Mouse (Mus musculus): Measurements from ENCODE around the gene Usp9y. TPM values are rescaled to one million over a fixed set of nuclear protein-coding genes. Genes with fewer than 3 reads are reported as not detected.

The Usp9y gene
- total RNA-seq (2021), result not detected
- long read RNA-seq, experiment 1, result 0 reads
- long read RNA-seq, experiment 2, result 0 reads

- DNase-seq, result no peak
Observed at GRCm38 (mm10) chrY:1459682-1460081, at the start of gene Usp9y. Usp9y (minus strand) TSS chrY:1459782.

DNA sequence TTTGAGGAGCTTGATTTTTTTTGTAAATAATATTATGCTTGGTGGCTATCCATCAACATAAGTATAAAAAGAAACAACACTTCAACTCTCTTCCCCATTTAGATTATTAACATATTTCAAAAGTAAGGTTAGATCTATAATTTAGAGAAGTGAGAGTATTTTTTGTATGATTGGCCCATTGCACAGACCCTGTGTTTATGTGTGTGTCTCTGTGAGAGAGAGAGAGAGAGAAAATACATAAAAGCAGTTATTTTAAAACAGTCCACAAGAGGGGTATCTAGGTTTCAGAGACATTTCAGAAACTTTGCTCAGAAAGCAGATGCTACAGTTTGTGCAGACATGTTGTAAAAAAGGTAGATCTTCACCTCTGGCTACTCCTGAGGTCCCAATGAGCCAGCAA is 165.9 kb downstream of the Usp9y start:
- no peak for DNase-seq

DNA sequence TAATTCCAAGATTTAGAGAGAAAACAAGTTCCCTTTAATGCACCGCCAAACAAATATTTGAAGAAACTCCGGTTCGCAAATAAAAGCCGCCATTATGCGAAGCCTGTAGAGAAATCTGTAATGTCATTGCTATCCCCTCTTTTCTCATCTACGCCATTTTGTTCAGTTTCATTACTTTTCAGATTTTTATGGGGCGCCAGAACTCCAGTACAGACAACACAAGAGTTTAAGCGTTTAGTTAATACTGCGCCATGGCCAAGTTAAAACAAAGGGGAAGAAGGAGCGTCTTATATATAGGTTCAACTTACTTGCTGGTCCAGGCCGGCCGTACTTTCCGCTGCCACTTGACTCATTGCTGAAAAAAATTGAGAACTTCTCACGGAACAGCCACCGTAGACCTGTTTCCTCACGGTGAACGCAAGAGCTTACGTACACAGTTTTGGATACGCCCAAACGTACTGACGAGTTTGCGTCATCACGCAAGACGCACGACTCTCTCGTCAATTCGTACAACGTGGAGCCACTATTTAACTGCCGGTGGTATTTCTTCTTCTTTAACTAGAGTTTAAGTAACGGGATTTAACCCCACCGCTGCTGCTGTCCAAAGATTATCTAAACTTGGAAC is 173.3 kb downstream of the Usp9y start, which contains the start of gene Ddx3y:
Gene Ddx3y (minus strand): TSS at position 459 of the 625 bp plus-strand sequence.
- peak; percentile 45 for DNase-seq

GRCm38 (mm10) chrY:1285735-1286134 is 173.8 kb downstream of the Usp9y start:
- DNase-seq, result no peak

Other genes starting within 250 kb of the Usp9y start
- gene Uty, start 214.0 kb downstream of the Usp9y start, total RNA-seq (2021), result 10 to 100 TPM in 1 of 2 experiments, not detected in 1; 15.4 TPM
- 10 to 100 TPM in 1 of 2 experiments, not detected in 1; 56.8 TPM for gene Ddx3y, start 173.2 kb downstream of the Usp9y start, total RNA-seq (2021)